Mouse (Mus musculus) megakaryocyte, embryonic 14.5 days (primary cell): ENCODE measurements around the gene Hexim1. TPM values are rescaled to one million over a fixed set of nuclear protein-coding genes. Genes with fewer than 3 reads are reported as not detected.
A peak's percentile ranks its signal among the peaks of the same experiment; 100 is the strongest.

Experiments
- H3K27me3 ChIP-seq: replicated peaks from 2 replicates; pipeline ENCODE3; 2012; ENCODE audit warnings: inconsistent platforms
- H3K36me3 ChIP-seq: replicated peaks from 2 replicates; pipeline ENCODE3; 2012; ENCODE audit warnings: low read length, inconsistent platforms, mixed read lengths
- H3K4me1 ChIP-seq: 2 replicates; pipeline ENCODE4 v1.6.1; 2012; ENCODE audit warnings: inconsistent platforms
- H3K4me3 ChIP-seq: replicated peaks from 2 replicates; pipeline ENCODE3; 2012; ENCODE audit warnings: moderate library complexity, mild to moderate bottlenecking, inconsistent platforms
- H3K9me3 ChIP-seq: 2 replicates; pipeline ENCODE4 v1.6.1; 2012; ENCODE audit warnings: inconsistent platforms
- FLI1 ChIP-seq: IDR thresholded peaks from 2 replicates; pipeline ENCODE4 v1.6.1; 2012; ENCODE audit warnings: low read length, inconsistent platforms, mixed read lengths
- GATA1 ChIP-seq: IDR thresholded peaks from 3 replicates; pipeline ENCODE4 v1.6.1; 2012; ENCODE audit warnings: mixed read lengths, low read length, inconsistent platforms, borderline replicate concordance
- polyA plus RNA-seq: library from polyadenylated mRNA; stranded (reverse); fragments of >175 nt; gene quantifications from 2 replicates; pipeline ENCODE4 v1.2.3, GENCODE M21; 2012; ENCODE audit warnings: low replicate concordance; ENCODE audit not compliant: insufficient read depth

Hexim1 gene
- 24.4 and 98.1 TPM in 2 replicates for polyA plus RNA-seq

- H3K4me3 ChIP-seq, result peak within 1 kb of the TSS; percentile 98
- H3K4me1 ChIP-seq, result peaks cover 27% of the 10 kb centered on the region
- H3K36me3 ChIP-seq, result peaks cover 39% of the 10 kb centered on the region
- TF ChIP-seq FLI1, result no peak
- no peaks in the 10 kb centered on the region for H3K27me3 ChIP-seq
- no peaks in the 10 kb centered on the region for H3K9me3 ChIP-seq
Observed at GRCm38 (mm10) chr11:103116008-103116818, at the start of gene Hexim1. Gene Hexim1, plus strand, starts transcription at chr11:103116231.

- Histone ChIP-seq H3K4me1 (no peaks in the 10 kb centered on the region), H3K9me3 (no peaks in the 10 kb centered on the region), H3K4me3 (no peak overlapping the region), H3K27me3 (no peaks in the 10 kb centered on the region), H3K36me3 (peaks cover 95% of the 10 kb centered on the region)
- TF ChIP-seq FLI1, result no peak
- TF ChIP-seq GATA1, result no peak
Observed at GRCm38 (mm10) chr11:103067051-103067361, 49.0 kb upstream of the Hexim1 start.

GRCm38 (mm10) chr11:103067457-103068001 is 48.5 kb upstream of the Hexim1 start:
- H3K4me1 ChIP-seq, result no peaks in the 10 kb centered on the region
- peaks cover 90% of the 10 kb centered on the region for H3K36me3 ChIP-seq
- H3K27me3 ChIP-seq, result no peaks in the 10 kb centered on the region
- H3K9me3 ChIP-seq, result no peaks in the 10 kb centered on the region
- H3K4me3 ChIP-seq, result no peak overlapping the region
- TF ChIP-seq GATA1 (no peak), FLI1 (no peak)

GRCm38 (mm10) chr11:103068272-103068671 is 47.8 kb upstream of the Hexim1 start:
- Histone ChIP-seq H3K9me3 (no peaks in the 10 kb centered on the region), H3K4me3 (no peak overlapping the region), H3K4me1 (no peaks in the 10 kb centered on the region), H3K27me3 (no peaks in the 10 kb centered on the region), H3K36me3 (peaks cover 84% of the 10 kb centered on the region)
- TF ChIP-seq FLI1, result no peak
- no peak for TF ChIP-seq GATA1

- Histone ChIP-seq H3K4me3 (no peak overlapping the region), H3K9me3 (no peaks in the 10 kb centered on the region), H3K27me3 (peaks cover 2% of the 10 kb centered on the region), H3K36me3 (peaks cover 78% of the 10 kb centered on the region), H3K4me1 (no peaks in the 10 kb centered on the region; the same call in 1 of the 2 replicates)
- TF ChIP-seq GATA1 (no peak), FLI1 (no peak)
Observed at GRCm38 (mm10) chr11:103068884-103069283, 47.1 kb upstream of the Hexim1 start.

GRCm38 (mm10) chr11:103069731-103070130 is 46.3 kb upstream of the Hexim1 start:
- Histone ChIP-seq H3K36me3 (peaks cover 69% of the 10 kb centered on the region), H3K4me1 (peaks cover 1% of the 10 kb centered on the region; the same call in 1 of the 2 replicates), H3K4me3 (no peak overlapping the region), H3K27me3 (peaks cover 9% of the 10 kb centered on the region), H3K9me3 (no peaks in the 10 kb centered on the region)
- TF ChIP-seq GATA1, result no peak
- no peak for TF ChIP-seq FLI1

GRCm38 (mm10) chr11:103070322-103070880 is 45.6 kb upstream of the Hexim1 start:
- Histone ChIP-seq H3K4me3 (no peak overlapping the region), H3K4me1 (peaks cover 5% of the 10 kb centered on the region; the same call in 1 of the 2 replicates), H3K27me3 (peaks cover 12% of the 10 kb centered on the region), H3K9me3 (no peaks in the 10 kb centered on the region), H3K36me3 (peaks cover 63% of the 10 kb centered on the region)
- TF ChIP-seq FLI1 (no peak), GATA1 (no peak)

GRCm38 (mm10) chr11:103073671-103074070 is 42.4 kb upstream of the Hexim1 start:
- peaks cover 31% of the 10 kb centered on the region for H3K36me3 ChIP-seq
- H3K4me3 ChIP-seq, result no peak overlapping the region
- H3K4me1 ChIP-seq, result peaks cover 8% of the 10 kb centered on the region; the same call in 1 of the 2 replicates
- H3K9me3 ChIP-seq, result no peaks in the 10 kb centered on the region
- no peak for TF ChIP-seq GATA1
- no peak for TF ChIP-seq FLI1
- peaks cover 34% of the 10 kb centered on the region for H3K27me3 ChIP-seq

GRCm38 (mm10) chr11:103074121-103074650 is 41.8 kb upstream of the Hexim1 start:
- Histone ChIP-seq H3K4me1 (peaks cover 8% of the 10 kb centered on the region; the same call in 1 of the 2 replicates), H3K36me3 (peaks cover 26% of the 10 kb centered on the region), H3K9me3 (no peaks in the 10 kb centered on the region), H3K4me3 (no peak overlapping the region), H3K27me3 (peaks cover 40% of the 10 kb centered on the region)
- TF ChIP-seq FLI1 (no peak), GATA1 (no peak)

GRCm38 (mm10) chr11:103074796-103075323 is 41.2 kb upstream of the Hexim1 start:
- Histone ChIP-seq H3K4me1 (peaks cover 8% of the 10 kb centered on the region; the same call in 1 of the 2 replicates), H3K9me3 (no peaks in the 10 kb centered on the region), H3K4me3 (no peak overlapping the region), H3K27me3 (peaks cover 46% of the 10 kb centered on the region), H3K36me3 (peaks cover 19% of the 10 kb centered on the region)
- no peak for TF ChIP-seq FLI1
- no peak for TF ChIP-seq GATA1
